Mouse (Mus musculus) activated CD4-positive, CD25-positive, alpha-beta regulatory T cell (primary cell): Measurements from ENCODE around the gene Ccdc90b. TPM values are rescaled to one million over a fixed set of nuclear protein-coding genes. Genes with fewer than 3 reads are reported as not detected.

Experiments
- polyA plus RNA-seq, 2 experiments: library from polyadenylated mRNA; unstranded; fragments of 100-300 nt; shearing (Covaris generic); gene quantifications; one replicate each; pipeline ENCODE4 v1.2.1; 2017

The Ccdc90b gene
- polyA plus RNA-seq: 10 to 100 TPM in 1 of 2 experiments, 1 to 10 TPM in 1; 9.3 to 19.0 TPM

GRCm38 (mm10) chr7:92560986-92561876, at the start of gene Ccdc90b:
Gene Ccdc90b (plus strand): TSS chr7:92561149.

Other genes starting within 250 kb of the Ccdc90b start
- gene Ankrd42, start 76.0 kb downstream of the Ccdc90b start, polyA plus RNA-seq: under 1 TPM in 1 of 2 experiments, not detected in 1; 0.49 TPM
- 10 to 100 TPM; 33.5 to 36.5 TPM for gene Pcf11, start 108.8 kb downstream of the Ccdc90b start, polyA plus RNA-seq
- under 1 TPM; 0.45 TPM for gene Rab30, start 180.5 kb downstream of the Ccdc90b start, polyA plus RNA-seq